Mouse (Mus musculus) liver, postnatal 0 days (tissue): ENCODE measurements at regions not wholly inside any gene's neighbourhood (a gene's known extent, or its start where the extent isn't known, plus 50 kb on each side); places are given as distances from the start of the nearest gene placed in this dataset.

Experiments
- ATAC-seq: fragments of 200-750 bp; cut with Nextera tagmentation; 2 replicates; pipeline ENCODE4 v1.8.0; 2017; ENCODE audit warnings: mild to moderate bottlenecking, moderate library complexity
- DNase-seq: peaks from one replicate; pipeline ENCODE4 v3.0.0-alpha.2; 2016
- H3K27ac ChIP-seq: fragments of 300-500 bp; sonication (generic); 2 replicates; pipeline ENCODE4 v1.5.1; 2014; ENCODE audit warnings: antibody characterized with exemption, moderate library complexity, mild to moderate bottlenecking, low read depth
- H3K27me3 ChIP-seq: fragments of 300-500 bp; sonication (generic); 2 replicates; pipeline ENCODE4 v1.6.1; 2014; ENCODE audit warnings: low read length, control low read depth, mixed read lengths; ENCODE audit not compliant: insufficient read depth
- H3K36me3 ChIP-seq: fragments of 300-500 bp; sonication (generic); replicated peaks from 2 replicates; pipeline ENCODE4 v1.6.1; 2014; ENCODE audit warnings: mild to moderate bottlenecking, control low read depth, low read length, moderate library complexity, mixed read lengths; ENCODE audit not compliant: insufficient read depth
- H3K4me1 ChIP-seq: fragments of 300-500 bp; sonication (generic); 2 replicates; pipeline ENCODE4 v1.6.1; 2014; ENCODE audit warnings: antibody characterized with exemption, mild to moderate bottlenecking, control low read depth; ENCODE audit not compliant: insufficient read depth
- H3K4me2 ChIP-seq: fragments of 300-500 bp; sonication (generic); 2 replicates; pipeline ENCODE4 v1.6.1; 2014; ENCODE audit warnings: low read depth, mild to moderate bottlenecking, low read length, moderate library complexity, mixed read lengths
- H3K4me3 ChIP-seq: fragments of 300-500 bp; sonication (generic); 2 replicates; pipeline ENCODE4 v1.5.1; 2014; ENCODE audit warnings: low read depth, low read length
- H3K9ac ChIP-seq: fragments of 300-500 bp; sonication (generic); replicated peaks from 2 replicates; pipeline ENCODE4 v1.6.1; 2014; ENCODE audit warnings: mild to moderate bottlenecking, moderate library complexity
- H3K9me3 ChIP-seq: fragments of 300-500 bp; sonication (generic); 2 replicates; pipeline ENCODE4 v1.6.1; 2016; ENCODE audit warnings: mild to moderate bottlenecking, control low read depth, low read length, mixed read lengths
- CTCF ChIP-seq: sonication (generic); IDR thresholded peaks from 2 replicates; pipeline ENCODE4 v1.5.1; 2016; ENCODE audit warnings: antibody characterized with exemption, low read depth
- EP300 ChIP-seq: IDR thresholded peaks from 2 replicates; pipeline ENCODE4 v1.6.1; 2016; ENCODE audit warnings: antibody characterized with exemption, low read depth, mild to moderate bottlenecking
- WGBS: fragments of 180-500 bp; shearing (Covaris S2); extraction: QIAGEN DNeasy Blood & Tissue Kit; methylation state at CpG from one replicate; pipeline ENCODE4 v1.1.7; 2014; ENCODE audit not compliant: insufficient replicate concordance; 5-methylcytosine and 5-hydroxymethylcytosine counted together

GRCm38 (mm10) chr9:40587421-40587820, 56.2 kb upstream of the Gramd1b start:
- Histone ChIP-seq H3K4me1 (no peaks in the 10 kb centered on the region), H3K9ac (no peak overlapping the region), H3K9me3 (no peaks in the 10 kb centered on the region), H3K27ac (no peak overlapping the region), H3K4me3 (no peak overlapping the region), H3K36me3 (no peaks in the 10 kb centered on the region), H3K27me3 (no peaks in the 10 kb centered on the region), H3K4me2 (no peak overlapping the region)
- TF ChIP-seq CTCF = no peak
- TF ChIP-seq EP300 = no peak
- ATAC-seq = no peak
- no peak for DNase-seq
- WGBS = 65% methylated on average over 2 of the region's 2 CpGs

- H3K4me2 ChIP-seq = no peak overlapping the region
- no peaks in the 10 kb centered on the region for H3K9me3 ChIP-seq
- H3K9ac ChIP-seq = no peak overlapping the region
- no peaks in the 10 kb centered on the region for H3K4me1 ChIP-seq
- ATAC-seq (no peak), DNase-seq (no peak)
- WGBS = 76% methylated on average over 7 of the region's 7 CpGs
- no peaks in the 10 kb centered on the region for H3K36me3 ChIP-seq
- H3K27ac ChIP-seq = no peak overlapping the region
- H3K27me3 ChIP-seq = no peaks in the 10 kb centered on the region
- no peak overlapping the region for H3K4me3 ChIP-seq
- TF ChIP-seq EP300 (no peak), CTCF (no peak)
Measured at GRCm38 (mm10) chr9:40586581-40586980, 55.4 kb upstream of the Gramd1b start.

GRCm38 (mm10) chr9:40583554-40583953, 52.4 kb upstream of the Gramd1b start:
- peak; percentile 36; the same call in 1 of the 2 replicates for ATAC-seq
- WGBS = 52% methylated on average over 11 of the region's 11 CpGs

GRCm38 (mm10) chr9:40581854-40582253, 50.7 kb upstream of the Gramd1b start:
- TF ChIP-seq CTCF (no peak), EP300 (0 out of 2 replicates have a peak, but pooled peaks have one; percentile 6)
- Histone ChIP-seq H3K27me3 (no peaks in the 10 kb centered on the region), H3K4me2 (no peak overlapping the region), H3K9ac (no peak overlapping the region), H3K36me3 (no peaks in the 10 kb centered on the region), H3K9me3 (no peaks in the 10 kb centered on the region), H3K27ac (peak overlapping the region; percentile 59), H3K4me3 (no peak overlapping the region), H3K4me1 (no peaks in the 10 kb centered on the region)
- ATAC-seq (peak; percentile 81), DNase-seq (peak; percentile 66)
- 42% methylated on average over 2 of the region's 2 CpGs for WGBS

More at GRCm38 (mm10) chr9:40583554-40583953, 52.4 kb upstream of the Gramd1b start:
- no peak overlapping the region for H3K27ac ChIP-seq
- peak; percentile 77 for DNase-seq
- H3K9ac ChIP-seq = no peak overlapping the region
- no peak overlapping the region for H3K4me3 ChIP-seq
- no peak overlapping the region for H3K4me2 ChIP-seq
- no peaks in the 10 kb centered on the region for H3K4me1 ChIP-seq
- TF ChIP-seq EP300 = no peak
- peak; percentile 85 for TF ChIP-seq CTCF
- no peaks in the 10 kb centered on the region for H3K36me3 ChIP-seq
- H3K9me3 ChIP-seq = no peaks in the 10 kb centered on the region
- H3K27me3 ChIP-seq = no peaks in the 10 kb centered on the region
